Comparison of ENCODE assay signal across 10 mouse cellular contexts in the genomic region with DNA sequence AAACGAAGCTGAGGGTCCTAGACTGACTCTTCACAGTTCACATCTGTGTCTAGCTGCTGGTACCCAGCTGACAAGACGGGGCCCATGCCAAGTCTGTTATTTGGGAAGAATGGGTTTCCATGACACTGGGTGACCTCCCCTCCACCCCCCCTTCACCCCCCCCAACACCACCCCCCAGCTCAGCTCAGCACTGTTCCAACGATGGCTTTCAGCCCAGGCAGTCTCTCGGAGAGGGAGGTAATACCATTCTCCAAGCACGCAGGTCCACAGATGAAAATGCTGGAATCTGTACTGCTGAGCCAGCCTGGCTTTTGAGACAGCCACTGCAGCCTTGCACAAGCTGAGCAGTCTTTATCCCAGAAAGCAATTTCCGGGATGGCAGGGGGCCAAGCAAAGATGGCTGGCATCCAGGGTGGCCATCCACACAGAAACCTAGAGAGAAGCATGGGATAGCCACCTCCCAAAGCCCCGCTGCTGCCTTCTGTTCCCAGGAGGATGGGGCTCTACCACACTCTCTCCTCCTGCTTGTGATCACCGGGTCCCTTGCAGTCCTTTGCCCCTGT. TPM values are rescaled to one million over a fixed set of nuclear protein-coding genes. Genes with fewer than 3 reads are reported as not detected.
DNase-seq lines count a peak whose midpoint lies in the region; ATAC-seq lines count a peak whose summit lies in the region.
"Had no signal": no experiment of that assay in that cellular context is flagged by ENCODE, and none has a peak within 500 bp of the region (broad histone marks: within the 10 kb centered on the region; RNA-seq: fewer than 3 reads in every experiment).

No protein-coding gene starts in this region.

- 72% methylated on average over 8 of the region's 8 CpGs for WGBS in kidney, embryonic 14.5 days
- 44% methylated on average over 8 of the region's 8 CpGs for WGBS in neural tube, embryonic 13.5 days

- H3K27ac ChIP-seq in kidney, embryonic 14.5 days (ENCODE audit: low read depth, low read length): no peak overlapping the region
- H3K27ac ChIP-seq in neural tube, embryonic 13.5 days (replicated peaks): peak overlapping the region; percentile 61
- H3K27ac ChIP-seq: limb, embryonic 12.5 days had no signal

- no peak overlapping the region for H3K4me3 ChIP-seq in kidney, embryonic 14.5 days (ENCODE audit: low read length)
- H3K4me3 ChIP-seq in neural tube, embryonic 13.5 days: no peak overlapping the region
- H3K4me3 ChIP-seq: erythroblast, embryonic 14.5 days; limb, embryonic 12.5 days had no signal

- no peaks in the 10 kb centered on the region for H3K36me3 ChIP-seq in kidney, embryonic 14.5 days (ENCODE audit: control insufficient read depth, insufficient read depth, low read length)
- no peaks in the 10 kb centered on the region for H3K36me3 ChIP-seq in neural tube, embryonic 13.5 days
- H3K36me3 ChIP-seq: limb, embryonic 12.5 days had no signal

- H3K9ac ChIP-seq in kidney, embryonic 14.5 days (ENCODE audit: low read depth, low read length): no peak overlapping the region
- no peak overlapping the region for H3K9ac ChIP-seq in neural tube, embryonic 13.5 days
- H3K9ac ChIP-seq: limb, embryonic 12.5 days had no signal

- no peak overlapping the region for H3K4me2 ChIP-seq in kidney, embryonic 14.5 days (replicated peaks; ENCODE audit: low read depth, low read length)
- H3K4me2 ChIP-seq in neural tube, embryonic 13.5 days: no peak overlapping the region
- H3K4me2 ChIP-seq: limb, embryonic 12.5 days had no signal

- DNase-seq in kidney, adult 18-20 months: peak; percentile 29
- peak; percentile 77 for DNase-seq in adipocyte (ENCODE audit: low spot score)
- peak; percentile 93 to 99 for DNase-seq in cerebellum, postnatal 14 days
- peak; percentile 74 for DNase-seq in layer of hippocampus, adult 9-11 months
- no peak for DNase-seq in thymus, postnatal 4 days
- no peak for DNase-seq in spleen, postnatal 4 days (ENCODE audit: low spot score in 2 of 2)

- ATAC-seq in kidney, embryonic 14.5 days (ENCODE audit: low FRiP score, low TSS enrichment): no peak
- ATAC-seq in neural tube, embryonic 13.5 days (ENCODE audit: low read depth): peak; percentile 92

- no peaks in the 10 kb centered on the region for H3K9me3 ChIP-seq in kidney, embryonic 14.5 days (ENCODE audit: control insufficient read depth, low read length)
- no peaks in the 10 kb centered on the region for H3K9me3 ChIP-seq in neural tube, embryonic 13.5 days
- H3K9me3 ChIP-seq: limb, embryonic 12.5 days had no signal

- H3K4me1 ChIP-seq in kidney, embryonic 14.5 days (ENCODE audit: control insufficient read depth, insufficient read depth, low read length): no peaks in the 10 kb centered on the region
- H3K4me1 ChIP-seq in neural tube, embryonic 13.5 days (replicated peaks): peaks cover 31% of the 10 kb centered on the region

- no peaks in the 10 kb centered on the region for H3K27me3 ChIP-seq in kidney, embryonic 14.5 days (ENCODE audit: control insufficient read depth, insufficient read depth, low read length)
- no peaks in the 10 kb centered on the region for H3K27me3 ChIP-seq in neural tube, embryonic 13.5 days
- H3K27me3 ChIP-seq: limb, embryonic 12.5 days had no signal

RNA-seq across cellular contexts. Expression of a gene that starts 1.2 kb away (rescaled TPM):
- polyA plus RNA-seq in kidney, embryonic 14.5 days (2014; fragmentation: Nextera tagmentation; extraction: Ambion mirVana): 0.03 TPM in 1 of 2 replicates, not detected in the other
- 0.17 and 0.55 TPM in 2 replicates for polyA plus RNA-seq in neural tube, embryonic 13.5 days (2015; fragmentation: Nextera tagmentation; extraction: Ambion mirVana)
- polyA plus RNA-seq: erythroblast, embryonic 14.5 days; limb, embryonic 12.5 days had no signal

RNA-seq across cellular contexts. Expression of a gene that starts 41.3 kb away (rescaled TPM):
- 1.7 and 3.3 TPM in 2 replicates for polyA plus RNA-seq in kidney, embryonic 14.5 days (2014; fragmentation: Nextera tagmentation; extraction: Ambion mirVana)
- 5.0 and 5.9 TPM in 2 replicates for polyA plus RNA-seq in neural tube, embryonic 13.5 days (2015; fragmentation: Nextera tagmentation; extraction: Ambion mirVana)

Comparison
In these comparisons a context has a peak if more than half of its experiments do, and no peak if none do; other contexts are left out.
1. DNase-seq: peak in kidney, adult 18-20 months (single experiment), adipocyte (single experiment), cerebellum, postnatal 14 days (2 of 2) and layer of hippocampus, adult 9-11 months (single experiment); none in thymus, postnatal 4 days (single experiment) and spleen, postnatal 4 days (0 of 2).